Mouse (Mus musculus) CD4-positive, CD25-positive, alpha-beta regulatory T cell, adult 9 weeks (primary cell): Measurements from ENCODE around the gene Csn3. TPM values are rescaled to one million over a fixed set of nuclear protein-coding genes. Genes with fewer than 3 reads are reported as not detected.

Experiments
- polyA plus RNA-seq: library from polyadenylated mRNA; unstranded; fragments of 100-300 nt; shearing (Covaris generic); gene quantifications from one replicate; pipeline ENCODE4 v1.2.1, GENCODE M21; 2017

Gene Csn3
- not detected for polyA plus RNA-seq

GRCm38 (mm10) chr5:87925372-87925771 lies at the start of gene Csn3:
Gene Csn3, plus strand, starts transcription at chr5:87925579.

GRCm38 (mm10) chr5:87884729-87885128 lies 40.6 kb upstream of the Csn3 start, which contains the start of gene Odam:
Gene Odam, plus strand, starts transcription at chr5:87885029.

DNA sequence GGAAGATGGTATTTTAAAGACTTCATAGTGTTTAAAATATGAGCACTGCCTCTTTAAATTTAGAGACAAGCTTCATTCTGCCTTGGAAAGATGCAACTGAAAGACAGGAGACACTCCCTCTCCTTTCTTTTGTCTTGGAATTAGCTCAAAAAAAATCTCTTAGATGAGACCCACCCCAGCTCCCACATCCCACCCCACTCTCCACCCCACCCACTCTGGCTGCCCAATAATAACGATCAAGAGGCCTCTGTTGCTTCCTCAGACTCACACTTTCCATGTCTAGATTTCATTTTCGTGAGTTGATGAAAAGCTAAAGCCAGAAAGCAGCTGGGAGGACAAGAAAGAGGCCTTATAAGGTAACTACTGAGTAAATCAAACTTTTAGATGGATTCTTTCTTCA lies 43.8 kb downstream of the Csn3 start, which contains the start of the genes 2310003L06Rik and Gm28434:
Gene 2310003L06Rik (plus strand): TSS at position 259 of the 400 bp plus-strand sequence.
Gene Gm28434 (plus strand): TSS at position 317 of the 400 bp plus-strand sequence.

DNA sequence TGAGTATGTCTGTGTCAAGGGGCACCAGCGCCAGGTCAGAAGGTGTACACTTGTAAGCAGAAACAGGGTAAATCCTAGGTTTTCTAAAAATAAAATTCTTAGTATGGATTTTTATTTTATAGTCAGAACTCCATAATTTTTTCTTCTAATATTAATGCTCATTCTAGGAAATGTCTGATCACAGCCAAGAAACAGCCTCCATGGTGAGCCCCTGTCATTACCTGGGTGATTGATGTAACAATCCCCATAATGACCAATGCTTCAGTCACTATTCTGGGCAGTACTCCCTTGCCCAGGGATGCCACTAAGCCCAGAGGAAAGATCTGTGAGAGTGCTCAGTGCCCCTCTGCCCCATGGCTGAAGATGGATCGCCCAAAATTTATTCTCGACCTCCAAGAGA lies 53.8 kb downstream of the Csn3 start, which contains the start of gene Cabs1:
Gene Cabs1 (plus strand): TSS at position 301 of the 400 bp plus-strand sequence.

Other genes starting within 250 kb of the Csn3 start
- not detected for gene Csn2, start 225.9 kb upstream of the Csn3 start, polyA plus RNA-seq
- gene Csn1s2a, start 151.0 kb upstream of the Csn3 start, polyA plus RNA-seq = not detected
- gene Csn1s2b, start 117.5 kb upstream of the Csn3 start, polyA plus RNA-seq = not detected
- not detected for gene Prr27, start 99.9 kb upstream of the Csn3 start, polyA plus RNA-seq
- gene Odam, start 40.5 kb upstream of the Csn3 start, polyA plus RNA-seq = not detected
- not detected for gene 2310003L06Rik, start 43.9 kb downstream of the Csn3 start, polyA plus RNA-seq
- not detected for gene Gm28434, start 43.9 kb downstream of the Csn3 start, polyA plus RNA-seq
- not detected for gene Cabs1, start 53.9 kb downstream of the Csn3 start, polyA plus RNA-seq
- gene Smr3a, start 77.0 kb downstream of the Csn3 start, polyA plus RNA-seq = not detected
- gene Smr2, start 161.0 kb downstream of the Csn3 start, polyA plus RNA-seq = not detected
- gene Gm11116, start 186.0 kb downstream of the Csn3 start, polyA plus RNA-seq = not detected
- not detected for gene Gm11115, start 228.5 kb downstream of the Csn3 start, polyA plus RNA-seq